Mouse (Mus musculus) gastrocnemius, postnatal 25 days (tissue): Measurements from ENCODE around the gene Rpl15. TPM values are rescaled to one million over a fixed set of nuclear protein-coding genes. Genes with fewer than 3 reads are reported as not detected.
"Not testable (repeated sequence)": the region's sequence is repeated elsewhere in the genome, so short reads cannot be mapped to it uniquely, and the experiment has no call there.

Experiments
- DNase-seq: peaks from one replicate; pipeline ENCODE4 v3.0.0; 2022
- total RNA-seq, 2 experiments: library from RNA; stranded (reverse); gene quantifications; 1 replicate in 1 of 2; 2 replicates in 1 of 2; pipeline ENCODE4 v1.2.3; 2021

The Rpl15 gene
- total RNA-seq, 2 experiments from 2014 or later = 479 to 508 TPM

DNA sequence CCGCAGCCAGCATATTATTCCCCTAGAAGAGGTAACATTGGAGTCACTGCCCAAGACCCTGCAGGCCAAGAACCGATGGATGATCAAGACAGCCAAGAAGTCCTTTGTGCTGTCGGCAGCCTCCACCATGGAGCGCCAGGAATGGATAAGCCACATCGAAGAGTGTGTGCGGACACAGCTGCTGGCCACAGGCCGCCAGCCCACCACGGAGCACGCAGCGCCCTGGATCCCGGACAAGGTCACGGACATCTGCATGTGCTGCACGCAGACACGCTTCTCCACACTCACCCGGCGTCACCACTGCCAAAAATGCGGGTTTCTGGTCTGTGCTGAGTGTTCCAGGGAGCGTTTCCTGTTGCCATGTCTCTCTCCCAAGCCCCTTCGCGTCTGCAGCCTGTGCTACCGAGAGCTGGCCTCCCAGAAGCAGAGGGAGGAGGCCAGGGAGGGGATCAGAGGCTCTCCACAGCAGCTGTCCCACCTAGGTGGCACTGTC lies 28.5 kb downstream of the Rpl15 start:
- no peak for DNase-seq

DNA sequence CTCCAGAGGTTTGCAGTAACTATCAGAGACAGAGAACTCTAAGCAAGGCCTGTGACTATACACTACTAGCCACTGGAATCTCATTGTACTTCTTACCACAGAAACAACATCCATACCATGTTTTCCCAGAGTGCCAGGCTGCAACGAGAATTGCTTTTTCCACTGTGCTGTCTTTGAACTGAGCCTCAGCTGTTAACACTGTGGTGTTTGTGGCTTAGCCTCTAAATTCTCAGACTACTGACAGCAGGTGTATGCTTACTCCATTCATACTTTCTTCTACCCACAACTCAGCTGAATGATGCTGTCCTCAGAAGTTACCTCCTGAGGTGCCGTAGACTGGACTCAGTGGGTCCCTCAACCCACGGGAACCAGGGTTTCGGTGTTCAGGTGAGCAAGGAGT lies 29.4 kb downstream of the Rpl15 start:
- no peak for DNase-seq

DNA sequence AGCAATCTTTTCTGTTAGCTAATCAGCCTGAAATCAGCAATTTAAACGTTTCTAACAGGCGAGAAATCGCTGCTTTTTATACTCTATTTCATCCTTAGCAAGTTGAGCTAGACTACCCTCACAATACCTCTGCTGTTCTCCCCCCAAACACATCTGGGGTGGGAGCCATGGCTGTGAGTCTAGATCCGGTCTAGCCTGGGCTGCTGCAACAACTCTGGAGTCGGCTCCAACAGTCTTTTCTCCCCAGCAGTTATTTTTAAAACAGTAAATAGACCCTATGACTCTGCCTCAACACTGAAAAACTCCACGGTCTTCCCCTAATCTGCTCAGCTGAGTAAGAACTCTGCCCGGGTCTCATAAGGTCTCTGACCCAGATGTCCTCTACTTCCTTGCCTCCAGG lies 31.1 kb downstream of the Rpl15 start:
- no peak for DNase-seq

DNA sequence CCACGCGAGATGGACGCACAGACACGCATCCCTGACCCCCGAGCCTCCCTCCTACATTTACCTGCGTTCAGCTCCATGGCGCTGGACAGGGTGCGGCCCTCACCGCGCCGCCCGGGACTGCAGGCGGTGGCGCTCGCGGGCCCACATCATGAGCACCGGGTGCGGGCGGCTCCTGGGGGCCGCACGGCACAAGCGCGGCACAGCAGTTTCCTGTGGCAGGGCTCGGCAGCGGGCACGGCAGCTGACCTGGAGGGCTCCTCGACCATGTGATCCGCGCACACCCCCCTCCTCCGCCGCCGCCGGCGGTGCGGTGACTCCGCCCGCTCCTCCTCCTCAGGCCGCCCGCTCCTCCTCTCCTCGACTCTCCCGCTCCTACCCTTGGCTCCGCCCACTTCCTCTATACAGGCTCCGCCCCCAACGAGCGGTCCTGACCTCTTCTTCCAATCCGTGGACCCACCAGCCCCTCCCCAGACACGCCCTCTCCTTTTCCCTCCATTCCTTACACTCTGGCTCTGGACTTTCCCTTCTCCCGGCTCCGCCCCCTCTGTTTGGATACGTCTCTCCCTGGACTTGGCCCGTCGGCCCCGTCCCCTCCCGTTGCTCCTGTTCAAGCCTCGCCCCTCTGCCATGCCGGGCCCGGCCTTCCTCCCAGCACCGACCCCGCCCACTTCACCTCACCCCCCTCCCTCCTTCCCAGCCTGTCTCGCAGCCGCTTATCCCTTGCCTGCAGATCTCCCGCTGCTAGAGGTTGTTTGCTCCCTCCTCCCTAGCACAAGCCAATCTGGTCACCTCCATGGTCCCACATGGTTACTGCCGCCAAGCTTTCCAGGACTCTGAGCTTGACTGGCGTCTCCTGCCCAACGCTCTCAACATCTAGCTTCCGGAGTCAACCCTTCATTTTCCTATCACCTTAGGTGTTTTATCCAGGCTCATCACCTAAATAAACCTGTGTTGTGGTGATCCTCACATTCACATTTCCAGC lies 32.1 kb downstream of the Rpl15 start, which contains the start of gene Nr1d2:
Gene Nr1d2, minus strand, starts transcription at position 378 of the 982 bp plus-strand sequence.
- peak; percentile 100 for DNase-seq

DNA sequence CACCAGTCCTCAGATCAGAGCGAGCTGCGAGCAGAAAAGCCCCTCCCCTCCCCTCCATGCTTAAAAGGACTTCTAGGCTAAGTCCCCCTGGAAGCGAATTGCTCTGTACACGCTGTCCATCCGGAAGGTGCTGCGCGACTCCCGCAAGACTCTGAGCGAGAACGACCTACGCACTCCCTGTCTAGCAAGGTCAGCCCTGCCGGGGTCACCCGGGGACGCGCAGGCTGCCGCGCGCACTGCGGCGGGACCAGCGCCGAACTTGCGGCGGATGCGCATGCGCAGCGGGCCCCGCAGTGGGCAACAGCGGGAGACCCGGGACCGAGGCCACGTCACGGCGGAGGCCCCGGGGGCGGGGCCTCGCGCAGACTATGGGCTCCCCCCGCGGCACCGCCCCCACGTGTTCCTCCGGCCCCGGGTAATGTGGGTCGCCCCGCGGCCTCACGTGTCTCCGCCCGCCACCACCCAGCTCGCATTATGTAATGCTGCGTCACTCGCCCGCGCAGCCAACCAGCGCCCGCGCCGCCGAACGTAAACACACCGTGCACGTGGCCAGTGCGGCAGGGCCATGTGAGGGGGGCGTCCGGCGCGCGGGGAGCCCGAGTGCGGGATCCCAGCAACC lies 33.0 kb downstream of the Rpl15 start:
- DNase-seq = peak; percentile 99

DNA sequence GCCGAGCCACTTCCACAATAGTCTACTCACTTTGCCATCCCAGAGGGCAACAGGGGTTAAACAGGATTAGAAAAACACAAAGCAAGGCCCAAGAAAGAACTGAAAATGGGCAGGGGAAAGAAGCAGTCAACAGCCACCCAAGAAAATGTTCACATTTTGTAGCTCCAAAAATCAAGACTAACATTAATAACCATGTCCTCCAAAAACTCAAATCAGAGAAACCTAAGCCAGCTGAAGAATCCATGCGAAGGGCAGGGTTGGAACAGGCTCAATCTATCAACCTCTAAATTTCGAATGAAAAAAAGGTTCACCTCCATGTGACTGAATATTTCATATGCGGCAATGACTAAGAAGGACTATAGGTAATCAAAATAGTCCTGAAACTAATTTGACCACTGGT lies 33.8 kb downstream of the Rpl15 start:
- no peak for DNase-seq

DNA sequence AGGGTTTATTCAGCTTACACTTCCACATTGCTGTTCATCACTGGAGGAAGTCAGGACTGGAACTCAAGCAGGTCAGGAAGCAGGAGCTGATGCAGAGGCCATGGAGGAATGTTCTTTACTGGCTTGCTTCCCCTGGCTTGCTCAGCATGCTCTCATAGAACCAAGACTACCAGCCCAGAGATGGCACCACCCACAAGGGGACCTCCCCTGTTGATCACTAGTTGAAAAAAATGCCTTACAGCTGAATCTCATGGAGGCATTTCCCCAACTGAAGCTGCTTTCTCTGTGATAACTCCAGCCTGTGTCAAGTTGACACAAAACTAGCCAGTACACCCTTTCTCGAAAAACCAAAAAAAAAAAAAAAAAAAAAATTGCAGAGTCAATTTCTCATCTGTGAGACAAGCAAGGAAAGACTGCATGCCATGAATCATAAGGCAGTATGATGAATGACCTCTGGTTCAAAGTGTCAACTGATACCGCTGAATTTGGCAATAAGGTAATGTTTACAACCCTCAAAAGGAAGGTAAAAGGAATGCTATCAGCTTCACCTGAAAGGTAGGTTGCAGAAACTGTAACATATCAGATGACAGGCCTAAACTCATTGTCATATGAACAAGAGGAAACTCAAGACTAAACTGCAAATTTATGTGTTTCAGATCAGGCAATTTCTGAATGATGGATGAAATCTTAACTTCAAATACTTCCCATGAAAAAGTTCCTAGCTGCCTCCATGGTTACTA lies 34.5 kb downstream of the Rpl15 start:
- not testable (repeated sequence) for DNase-seq

DNA sequence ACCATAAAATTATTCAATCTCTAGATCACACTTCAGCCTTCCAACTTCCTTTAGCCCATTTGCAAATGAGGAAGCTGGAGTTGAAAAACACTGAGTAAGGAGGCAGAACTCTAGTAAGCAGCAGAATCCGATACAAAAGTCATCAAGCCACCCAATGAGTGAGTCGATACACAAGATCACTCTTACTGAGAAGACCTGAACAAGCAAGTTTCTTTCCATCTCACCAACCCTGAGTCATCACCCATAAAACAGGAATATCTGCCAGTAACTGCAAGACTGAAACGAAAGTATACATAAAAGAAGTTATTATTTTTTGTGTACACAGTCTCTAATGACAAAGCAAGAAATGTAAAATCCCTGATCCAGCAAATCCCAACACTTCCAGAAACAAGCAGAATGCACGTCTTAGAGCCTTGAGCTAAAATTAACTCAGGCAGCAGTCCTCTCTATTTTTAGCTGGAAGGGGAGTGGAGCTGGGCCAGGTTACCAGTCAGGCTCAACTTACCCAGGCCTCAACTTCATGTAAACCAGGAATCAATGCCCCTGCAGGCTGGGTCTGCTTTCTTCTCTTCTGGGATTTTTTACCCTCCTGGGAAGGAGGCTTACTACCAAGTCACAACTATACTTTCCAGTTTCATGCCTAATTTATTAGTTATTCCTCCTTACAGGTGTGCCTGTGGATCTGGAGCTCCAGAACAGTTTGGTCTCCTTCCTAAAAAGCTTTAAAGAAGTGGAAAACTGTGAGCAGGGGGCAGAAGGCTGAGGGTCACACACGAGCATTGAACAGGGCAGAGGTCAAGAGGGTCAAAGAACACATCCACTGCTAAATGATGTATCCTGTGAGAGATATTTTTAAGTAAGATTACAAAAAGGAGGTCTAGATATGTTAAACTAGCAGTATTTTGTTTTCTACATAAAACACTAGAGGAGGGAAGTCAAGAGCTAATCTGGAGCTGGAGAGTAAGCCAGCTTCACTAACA lies 36.9 kb downstream of the Rpl15 start:
- no peak for DNase-seq

DNA sequence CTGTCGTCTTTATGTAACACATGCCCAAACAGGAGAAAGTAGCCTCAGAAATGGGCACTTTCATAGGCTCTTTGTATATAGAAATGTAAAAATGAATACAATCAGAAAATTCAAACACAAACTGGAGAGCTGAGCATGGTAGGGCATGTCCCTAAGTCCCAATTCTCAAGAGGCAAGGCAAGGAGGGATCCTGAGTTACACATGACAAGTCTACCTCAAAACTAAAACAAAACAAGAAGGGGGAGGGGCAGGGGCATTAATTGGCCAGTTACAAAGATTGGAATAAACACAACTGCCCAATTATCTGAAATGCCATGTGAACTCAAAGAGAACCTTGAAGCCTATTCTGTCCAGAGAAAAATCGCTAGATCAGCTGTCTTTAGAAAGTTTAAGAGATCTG lies 38.1 kb downstream of the Rpl15 start:
- DNase-seq = no peak

DNA sequence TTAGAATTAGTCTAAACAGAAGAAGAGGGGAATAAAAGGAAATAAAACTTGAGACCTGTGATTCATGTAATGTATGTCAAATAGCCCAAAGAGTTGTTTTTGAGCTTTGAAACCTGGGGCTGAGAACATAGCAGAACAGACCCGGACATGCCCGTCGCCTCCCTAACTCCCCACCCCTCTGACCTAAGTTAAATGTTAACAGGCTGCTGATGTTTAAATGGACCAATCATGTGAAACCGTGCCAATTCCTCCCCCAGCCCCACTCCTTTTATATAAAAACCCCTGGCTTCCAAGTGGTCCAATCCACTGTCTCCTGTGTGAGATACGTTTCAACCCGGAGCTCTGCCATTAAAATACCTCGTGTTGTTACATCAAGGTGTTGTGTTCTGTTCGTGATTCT lies 39.3 kb downstream of the Rpl15 start:
- DNase-seq = not testable (repeated sequence)

DNA sequence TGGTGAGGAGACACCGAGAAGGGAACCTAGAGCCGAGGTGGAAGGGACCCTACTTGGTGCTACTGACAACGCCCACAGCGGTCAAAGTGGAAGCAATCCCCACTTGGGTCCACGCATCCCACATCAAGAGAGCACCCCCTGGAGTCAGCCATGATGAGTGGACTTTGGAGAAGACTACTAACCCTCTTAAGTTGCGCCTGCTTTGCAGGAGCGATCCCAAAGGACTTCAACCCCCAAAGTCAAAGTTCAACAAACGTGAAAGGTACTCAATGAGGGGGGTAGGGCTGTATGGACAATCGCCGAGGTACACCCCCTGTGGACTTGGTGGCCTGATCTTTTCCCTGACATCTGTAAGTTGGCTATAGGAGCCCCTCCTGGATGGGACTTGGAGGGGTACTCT lies 41.4 kb downstream of the Rpl15 start:
- not testable (repeated sequence) for DNase-seq

DNA sequence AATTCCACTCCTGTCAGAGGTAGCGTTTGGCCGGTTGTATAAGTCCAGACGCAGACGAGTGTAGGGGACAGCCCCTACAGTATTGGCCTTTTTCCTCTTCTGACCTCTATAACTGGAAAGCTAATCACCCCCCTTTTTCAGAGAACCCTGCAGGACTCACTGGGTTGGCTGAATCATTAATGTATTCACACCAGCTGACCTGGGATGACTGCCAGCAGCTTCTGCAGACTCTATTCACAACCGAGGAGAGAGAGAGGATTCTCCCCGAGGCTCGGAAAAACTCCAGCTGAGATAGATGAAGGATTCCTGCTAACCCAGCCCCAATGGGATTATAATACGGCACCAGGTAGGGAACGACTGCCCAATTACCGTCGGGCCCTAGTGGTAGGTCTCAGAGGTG lies 45.0 kb downstream of the Rpl15 start:
- DNase-seq = not testable (repeated sequence)

DNA sequence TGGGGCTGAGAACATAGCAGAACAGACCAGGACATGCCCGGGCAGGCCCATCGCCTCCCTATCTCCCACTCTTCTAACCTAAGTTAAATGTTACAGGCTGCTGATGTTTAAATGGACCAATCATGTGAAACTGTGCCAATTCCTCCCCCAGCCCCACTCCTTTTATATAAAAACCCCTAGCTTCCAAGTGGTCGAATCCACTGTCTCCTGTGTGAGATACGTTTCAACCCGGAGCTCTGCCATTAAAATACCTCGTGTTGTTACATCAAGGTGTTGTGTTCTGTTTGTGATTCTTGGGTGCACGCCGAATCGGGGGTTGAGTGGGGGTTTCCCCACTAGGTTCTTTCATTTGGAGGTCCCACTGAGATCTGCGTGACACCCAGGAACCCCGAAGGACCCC lies 45.8 kb downstream of the Rpl15 start:
- DNase-seq = not testable (repeated sequence)

DNA sequence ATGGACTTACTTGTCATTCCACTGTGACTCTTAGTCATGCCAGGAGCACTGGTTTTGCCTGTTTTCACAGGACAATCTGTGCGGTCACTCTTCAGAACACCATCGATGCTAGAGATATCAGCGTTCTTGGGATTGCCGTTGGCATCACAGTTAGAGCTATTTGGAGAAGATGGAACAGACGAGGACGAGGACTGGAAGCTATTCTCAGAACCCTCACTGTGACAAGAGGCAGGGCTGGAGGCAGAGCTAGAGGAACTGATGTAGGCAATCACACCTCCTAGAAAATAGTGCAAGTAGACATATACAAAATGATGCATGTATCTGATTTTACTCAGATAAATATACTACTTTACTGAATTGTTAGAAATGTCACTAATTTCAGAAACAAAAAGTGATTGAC lies 49.2 kb downstream of the Rpl15 start:
- DNase-seq = no peak

Other genes with a start within 250 kb of the Rpl15 start
- gene Nr1d2, start 32.3 kb downstream of the Rpl15 start, total RNA-seq = 10 to 100 TPM; 50.7 to 84.7 TPM
- 10 to 100 TPM; 33.0 to 35.9 TPM for gene Nkiras1, start 255 bp downstream of the Rpl15 start, total RNA-seq
- gene Ube2e1, start 60.5 kb upstream of the Rpl15 start, total RNA-seq = 10 to 100 TPM; 84.4 to 96.1 TPM